Mouse (Mus musculus): ENCODE measurements around the gene Ror1. TPM values are rescaled to one million over a fixed set of nuclear protein-coding genes. Genes with fewer than 3 reads are reported as not detected.

Ror1 gene
- polyA plus RNA-seq, 1 experiment: not detected

DNA sequence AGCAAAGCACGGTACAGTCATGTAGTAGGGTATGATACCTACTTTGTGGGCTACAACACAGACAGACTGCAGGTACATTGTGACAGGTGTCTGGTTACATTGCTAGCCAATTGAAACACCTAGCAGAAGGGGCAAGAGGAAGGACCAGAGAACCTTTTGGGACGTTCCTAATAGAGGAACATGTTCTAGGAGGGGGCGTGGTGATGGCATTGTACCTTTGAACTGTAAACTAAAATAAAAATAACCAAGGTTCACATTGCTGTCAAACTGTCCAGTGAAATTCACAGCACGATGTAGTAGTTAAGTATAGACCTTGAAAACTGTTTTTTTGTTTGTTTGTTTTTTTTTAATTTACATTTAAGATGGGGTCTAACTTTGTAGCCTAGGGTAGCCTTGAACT, 40.5 kb downstream of the Ror1 start:
- H3K4me1 ChIP-seq (ENCODE audit: control insufficient read depth, insufficient read depth, low read length): peaks cover 2% of the 10 kb centered on the region; the same call in 1 of the 2 replicates
- TF ChIP-seq POLR2A (IDR thresholded peaks at IDR 0.05; ENCODE audit: insufficient read depth, low read depth, low read length): no peak
- no peak for TF ChIP-seq CTCF (IDR thresholded peaks at IDR 0.05; ENCODE audit: insufficient read depth, low read depth, low read length)
- WGBS: 90% methylated on average over 4 of the region's 4 CpGs
- H3K27ac ChIP-seq (ENCODE audit: insufficient read depth, low read depth, low read length): no peak overlapping the region
- no peak overlapping the region for H3K4me3 ChIP-seq (ENCODE audit: insufficient read depth, low read depth, low read length)

DNA sequence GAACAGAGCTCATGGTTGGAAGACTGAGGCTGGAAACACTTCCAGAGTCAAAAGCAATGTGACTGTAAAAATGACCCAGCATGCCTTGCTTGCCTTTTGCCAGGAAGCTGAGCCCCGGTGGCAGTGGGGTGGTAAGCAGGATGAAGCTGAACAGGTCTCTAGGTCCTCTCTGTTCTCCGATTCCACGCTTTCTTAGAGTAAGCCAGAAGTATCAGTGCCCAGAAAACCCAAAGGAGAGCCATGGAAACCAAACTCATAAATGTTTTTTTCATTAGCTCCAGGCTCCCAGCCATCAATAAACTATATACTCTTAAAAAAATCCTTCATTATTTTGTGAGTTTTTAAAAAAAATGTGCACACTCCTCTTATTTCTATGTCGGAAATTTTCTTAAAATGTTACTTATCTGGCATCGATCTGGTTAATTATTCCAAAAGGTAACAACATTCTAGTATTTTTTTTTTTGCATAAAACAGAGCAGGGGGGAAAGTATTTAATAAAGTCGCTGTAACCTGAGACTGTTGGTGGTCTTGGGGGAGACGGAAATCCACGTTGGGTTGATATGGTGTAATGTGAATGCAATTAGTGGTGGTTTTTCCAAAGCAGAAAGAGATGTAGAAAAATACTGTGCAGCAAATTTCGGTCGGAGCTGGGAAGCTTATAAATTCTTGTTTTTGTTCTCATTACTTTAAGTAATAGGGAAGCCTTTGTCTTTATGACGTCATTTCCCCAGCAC, 41.7 kb downstream of the Ror1 start:
- no peak for TF ChIP-seq CTCF (IDR thresholded peaks at IDR 0.05; ENCODE audit: insufficient read depth, low read depth, low read length)
- TF ChIP-seq POLR2A (IDR thresholded peaks at IDR 0.05; ENCODE audit: insufficient read depth, low read depth, low read length): no peak
- H3K4me1 ChIP-seq (ENCODE audit: control insufficient read depth, insufficient read depth, low read length): peaks cover 1% of the 10 kb centered on the region; the same call in 1 of the 2 replicates
- 88% methylated on average over 11 of the region's 11 CpGs for WGBS
- H3K4me3 ChIP-seq (ENCODE audit: insufficient read depth, low read depth, low read length): no peak overlapping the region
- no peak overlapping the region for H3K27ac ChIP-seq (ENCODE audit: insufficient read depth, low read depth, low read length)

DNA sequence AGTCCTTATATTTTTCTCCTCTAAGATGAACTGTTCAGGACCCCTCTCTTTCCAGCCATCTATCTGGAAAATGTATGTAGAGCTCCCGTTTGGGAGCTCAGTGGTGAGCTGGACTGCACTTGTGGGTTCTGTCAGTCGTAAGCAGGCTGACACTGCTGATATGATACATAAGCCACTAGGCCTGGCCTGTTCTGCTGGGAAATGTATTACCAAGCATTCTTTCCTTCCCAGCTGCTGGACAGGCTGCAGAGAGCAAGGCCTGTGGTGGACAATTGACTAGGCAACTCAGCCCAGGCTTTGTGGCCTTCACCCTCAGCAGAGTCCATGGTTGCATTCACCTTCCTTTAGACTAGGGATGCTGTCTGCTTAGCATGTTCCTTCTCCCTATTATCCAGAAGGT, 46.0 kb downstream of the Ror1 start:
- Histone ChIP-seq H3K27ac (ENCODE audit: insufficient read depth, low read depth, low read length) (no peak overlapping the region), H3K4me1 (ENCODE audit: control insufficient read depth, insufficient read depth, low read length) (no peaks in the 10 kb centered on the region), H3K4me3 (ENCODE audit: insufficient read depth, low read depth, low read length) (no peak overlapping the region)
- WGBS: 88% methylated on average over 2 of the region's 2 CpGs
- TF ChIP-seq CTCF (IDR thresholded peaks at IDR 0.05; ENCODE audit: insufficient read depth, low read depth, low read length) (no peak), POLR2A (IDR thresholded peaks at IDR 0.05; ENCODE audit: insufficient read depth, low read depth, low read length) (no peak)

DNA sequence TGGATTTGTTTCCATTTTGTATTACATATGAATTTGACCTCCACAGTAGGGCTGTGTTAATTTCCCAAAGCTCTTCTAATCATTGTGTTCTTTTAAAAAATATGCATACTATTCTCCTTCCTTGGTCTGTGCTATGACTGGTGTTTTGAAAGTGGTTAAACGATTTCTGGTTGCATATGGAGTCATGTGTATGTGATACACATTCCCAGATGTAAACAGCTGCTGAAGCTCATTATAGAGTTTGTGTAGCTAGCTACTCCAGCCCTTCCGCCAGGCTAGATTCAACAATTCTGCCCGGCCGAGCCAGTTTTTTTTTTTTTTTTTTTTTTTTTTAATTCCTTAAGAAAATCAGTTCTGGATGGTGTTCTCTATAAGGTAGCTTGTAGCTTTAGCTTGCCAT, 49.2 kb downstream of the Ror1 start:
- WGBS: 86% methylated on average over 4 of the region's 4 CpGs
- no peak overlapping the region for H3K4me3 ChIP-seq (ENCODE audit: insufficient read depth, low read depth, low read length)
- H3K27ac ChIP-seq (ENCODE audit: insufficient read depth, low read depth, low read length): no peak overlapping the region
- no peaks in the 10 kb centered on the region for H3K4me1 ChIP-seq (ENCODE audit: control insufficient read depth, insufficient read depth, low read length)
- TF ChIP-seq POLR2A (IDR thresholded peaks at IDR 0.05; ENCODE audit: insufficient read depth, low read depth, low read length) (no peak), CTCF (IDR thresholded peaks at IDR 0.05; ENCODE audit: insufficient read depth, low read depth, low read length) (no peak)

DNA sequence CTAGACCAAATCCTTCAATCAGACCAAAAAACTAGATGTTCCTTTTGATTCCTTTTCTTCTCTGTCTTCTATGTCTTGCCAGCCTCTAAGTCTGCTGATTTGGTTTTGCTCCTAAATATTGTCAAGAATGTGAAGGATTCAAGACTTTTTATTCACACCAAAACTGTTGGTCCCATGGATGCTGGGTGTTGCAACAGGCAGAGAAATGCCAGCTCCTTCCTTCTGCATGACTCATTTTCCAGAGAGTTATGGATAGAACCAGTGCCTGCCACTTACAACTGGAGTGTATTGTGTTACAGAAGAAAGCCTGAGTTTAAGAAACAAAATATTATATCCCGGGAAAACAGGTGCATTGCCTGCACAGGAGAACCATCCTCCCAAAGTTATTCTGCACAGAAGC, 55.2 kb downstream of the Ror1 start:
- Histone ChIP-seq H3K27ac (ENCODE audit: insufficient read depth, low read depth, low read length) (no peak overlapping the region), H3K4me1 (ENCODE audit: control insufficient read depth, insufficient read depth, low read length) (no peaks in the 10 kb centered on the region), H3K4me3 (ENCODE audit: insufficient read depth, low read depth, low read length) (no peak overlapping the region)
- WGBS: 85% methylated on average over 1 of the region's 1 CpGs
- TF ChIP-seq POLR2A (IDR thresholded peaks at IDR 0.05; ENCODE audit: insufficient read depth, low read depth, low read length) (no peak), CTCF (IDR thresholded peaks at IDR 0.05; ENCODE audit: insufficient read depth, low read depth, low read length) (no peak)

DNA sequence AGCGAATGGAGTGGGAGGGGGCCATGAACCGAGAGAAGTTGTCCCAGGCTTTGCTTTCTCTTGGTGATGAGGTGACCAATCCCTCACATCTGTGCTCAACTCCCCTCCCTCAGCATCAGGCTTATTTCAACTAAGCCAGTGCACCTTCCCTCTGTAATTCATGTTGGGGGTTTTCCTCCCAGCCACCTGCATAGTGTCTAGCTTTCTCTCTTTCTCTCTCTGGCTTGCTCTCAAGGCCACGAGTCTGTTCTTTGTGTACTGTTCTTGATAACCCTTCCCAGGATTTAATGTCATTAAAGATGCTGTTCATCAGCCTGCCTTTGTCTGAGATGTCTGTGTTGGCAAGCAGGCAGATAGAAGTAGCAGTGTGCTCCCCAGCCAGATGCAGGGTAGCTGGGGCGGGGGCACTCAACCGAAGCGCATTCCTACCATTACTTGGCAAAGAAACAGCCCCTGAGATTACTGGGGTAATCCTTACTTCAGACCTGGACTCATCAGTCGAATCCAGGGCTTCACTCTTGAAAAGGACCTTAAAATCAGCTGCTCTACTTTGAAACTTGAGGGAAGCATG, 59.1 kb downstream of the Ror1 start:
- Histone ChIP-seq H3K27ac (ENCODE audit: insufficient read depth, low read depth, low read length) (no peak overlapping the region), H3K4me1 (ENCODE audit: control insufficient read depth, insufficient read depth, low read length) (no peaks in the 10 kb centered on the region), H3K4me3 (ENCODE audit: insufficient read depth, low read depth, low read length) (no peak overlapping the region)
- 46% methylated on average over 7 of the region's 7 CpGs for WGBS
- TF ChIP-seq POLR2A (IDR thresholded peaks at IDR 0.05; ENCODE audit: insufficient read depth, low read depth, low read length) (no peak), CTCF (IDR thresholded peaks at IDR 0.05; ENCODE audit: insufficient read depth, low read depth, low read length) (no peak)

DNA sequence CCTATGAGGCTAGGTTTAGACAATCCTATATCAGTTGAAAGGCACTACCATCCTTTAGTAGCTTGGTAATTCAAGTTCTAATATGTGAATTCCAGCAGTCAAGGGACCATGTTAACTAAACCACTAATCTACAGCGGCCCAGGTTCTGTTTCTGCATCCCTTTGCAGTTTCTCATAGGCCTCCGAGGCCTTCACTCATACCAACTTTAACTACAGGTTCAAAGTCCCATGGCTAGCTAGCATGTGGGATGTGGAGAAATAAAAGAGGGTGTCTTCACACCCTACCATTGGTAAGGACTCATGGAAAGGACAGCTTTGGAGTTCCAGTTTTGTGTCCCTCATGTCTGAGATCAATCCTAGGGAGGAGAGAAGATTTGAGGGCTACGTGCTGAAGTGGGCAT, 60.1 kb downstream of the Ror1 start:
- 93% methylated on average over 3 of the region's 3 CpGs for WGBS
- H3K4me3 ChIP-seq (ENCODE audit: insufficient read depth, low read depth, low read length): no peak overlapping the region
- H3K27ac ChIP-seq (ENCODE audit: insufficient read depth, low read depth, low read length): no peak overlapping the region
- no peak for TF ChIP-seq POLR2A (IDR thresholded peaks at IDR 0.05; ENCODE audit: insufficient read depth, low read depth, low read length)
- TF ChIP-seq CTCF (IDR thresholded peaks at IDR 0.05; ENCODE audit: insufficient read depth, low read depth, low read length): no peak
- no peaks in the 10 kb centered on the region for H3K4me1 ChIP-seq (ENCODE audit: control insufficient read depth, insufficient read depth, low read length)

DNA sequence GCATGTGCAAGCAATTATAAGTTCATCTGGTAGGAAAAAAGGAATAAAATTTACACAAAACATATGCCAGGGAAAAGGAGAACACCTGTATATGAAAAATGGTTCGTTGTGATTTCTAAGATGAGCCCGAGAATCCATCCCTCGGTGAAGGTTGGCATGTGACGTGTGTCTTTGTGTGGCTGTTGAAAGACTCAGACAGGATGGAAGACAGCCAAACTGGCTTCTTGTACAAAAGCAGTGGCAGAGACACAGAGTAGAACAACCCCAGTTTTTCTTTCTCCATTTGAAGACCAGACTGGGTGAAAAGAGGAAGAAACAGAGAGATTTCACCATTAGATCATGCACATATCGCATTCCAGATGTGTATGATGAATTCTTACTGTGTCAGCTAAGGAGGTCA, 62.8 kb downstream of the Ror1 start:
- TF ChIP-seq CTCF (IDR thresholded peaks at IDR 0.05; ENCODE audit: insufficient read depth, low read depth, low read length): no peak
- no peak for TF ChIP-seq POLR2A (IDR thresholded peaks at IDR 0.05; ENCODE audit: insufficient read depth, low read depth, low read length)
- WGBS: 55% methylated on average over 5 of the region's 5 CpGs
- H3K4me3 ChIP-seq (ENCODE audit: insufficient read depth, low read depth, low read length): no peak overlapping the region
- no peaks in the 10 kb centered on the region for H3K4me1 ChIP-seq (ENCODE audit: control insufficient read depth, insufficient read depth, low read length)
- H3K27ac ChIP-seq (ENCODE audit: insufficient read depth, low read depth, low read length): no peak overlapping the region

DNA sequence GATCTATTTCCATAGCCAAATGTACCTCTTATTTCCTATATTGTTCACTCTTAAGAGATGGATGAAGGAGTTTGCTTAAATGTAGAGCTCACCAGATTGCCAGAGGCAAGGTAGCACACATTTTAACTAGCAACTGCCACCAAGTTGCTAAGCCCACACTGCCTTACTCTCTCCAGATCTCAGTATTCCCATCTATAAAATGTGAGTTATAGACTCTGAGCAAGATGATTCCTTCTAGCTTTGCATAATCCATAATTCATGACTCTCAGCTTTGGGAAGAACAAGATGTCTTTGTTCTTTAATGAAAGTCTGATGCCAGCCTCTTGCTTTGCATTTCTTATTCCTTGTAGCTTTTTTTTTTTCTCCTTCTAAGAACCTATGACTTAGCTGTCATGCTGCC, 64.6 kb downstream of the Ror1 start:
- Histone ChIP-seq H3K4me3 (ENCODE audit: insufficient read depth, low read depth, low read length) (no peak overlapping the region), H3K4me1 (ENCODE audit: control insufficient read depth, insufficient read depth, low read length) (no peaks in the 10 kb centered on the region), H3K27ac (ENCODE audit: insufficient read depth, low read depth, low read length) (no peak overlapping the region)
- no peak for TF ChIP-seq POLR2A (IDR thresholded peaks at IDR 0.05; ENCODE audit: insufficient read depth, low read depth, low read length)
- no peak for TF ChIP-seq CTCF (IDR thresholded peaks at IDR 0.05; ENCODE audit: insufficient read depth, low read depth, low read length)

All from olfactory bulb, adult 2 months (tissue).